Mouse (Mus musculus) lung, embryonic 16.5 days (tissue): Measurements from ENCODE around the gene Zfp651. TPM values are rescaled to one million over a fixed set of nuclear protein-coding genes. Genes with fewer than 3 reads are reported as not detected.
A peak's percentile ranks its signal among the peaks of the same experiment; 100 is the strongest.

ENCODE experiments used
- ATAC-seq: fragments of 200-750 bp; cut with Nextera tagmentation; 2 replicates; pipeline ENCODE4 v1.8.0; 2017; ENCODE audit warnings: low read depth, mild to moderate bottlenecking, moderate library complexity
- H3K27ac ChIP-seq: fragments of 300-500 bp; sonication (generic); 2 replicates; pipeline ENCODE4 v1.5.1; 2014; ENCODE audit warnings: mild to moderate bottlenecking, control low read depth, low read length
- H3K27me3 ChIP-seq: fragments of 300-500 bp; sonication (generic); 2 replicates; pipeline ENCODE4 v1.6.1; 2014; ENCODE audit warnings: low read depth, low read length, mixed read lengths; ENCODE audit not compliant: control insufficient read depth, insufficient read depth
- H3K36me3 ChIP-seq: fragments of 300-500 bp; sonication (generic); 2 replicates; pipeline ENCODE4 v1.6.1; 2014; ENCODE audit warnings: low read length; ENCODE audit not compliant: control insufficient read depth, insufficient read depth
- H3K4me1 ChIP-seq: fragments of 300-500 bp; sonication (generic); replicated peaks from 2 replicates; pipeline ENCODE4 v1.6.1; 2014; ENCODE audit warnings: low read length, mixed read lengths; ENCODE audit not compliant: control insufficient read depth, insufficient read depth
- H3K4me2 ChIP-seq: fragments of 300-500 bp; sonication (generic); 2 replicates; pipeline ENCODE4 v1.6.1; 2014; ENCODE audit warnings: low read depth, low read length, control low read depth
- H3K4me3 ChIP-seq: fragments of 300-500 bp; sonication (generic); 2 replicates; pipeline ENCODE4 v1.5.1; 2014; ENCODE audit warnings: mild to moderate bottlenecking, low read length, control low read depth
- H3K9ac ChIP-seq: fragments of 300-500 bp; sonication (generic); 2 replicates; pipeline ENCODE4 v1.6.1; 2014; ENCODE audit warnings: low read length, control low read depth
- H3K9me3 ChIP-seq: fragments of 300-500 bp; sonication (generic); 2 replicates; pipeline ENCODE4 v1.6.1; 2016; ENCODE audit warnings: low read length; ENCODE audit not compliant: control insufficient read depth
- WGBS: fragments of 180-500 bp; shearing (Covaris S2); extraction: QIAGEN DNeasy Blood & Tissue Kit; methylation state at CpG from one replicate; pipeline ENCODE4 v1.1.7; 2014; 5-methylcytosine and 5-hydroxymethylcytosine counted together
- polyA plus RNA-seq: library from polyadenylated mRNA; unstranded; fragments of >200 nt; fragmentation: Nextera tagmentation; extraction: Ambion mirVana; gene quantifications from 2 replicates; pipeline ENCODE4 v1.2.1, GENCODE M21; 2015

The Zfp651 gene
- 7.3 and 7.4 TPM in 2 replicates for polyA plus RNA-seq

DNA sequence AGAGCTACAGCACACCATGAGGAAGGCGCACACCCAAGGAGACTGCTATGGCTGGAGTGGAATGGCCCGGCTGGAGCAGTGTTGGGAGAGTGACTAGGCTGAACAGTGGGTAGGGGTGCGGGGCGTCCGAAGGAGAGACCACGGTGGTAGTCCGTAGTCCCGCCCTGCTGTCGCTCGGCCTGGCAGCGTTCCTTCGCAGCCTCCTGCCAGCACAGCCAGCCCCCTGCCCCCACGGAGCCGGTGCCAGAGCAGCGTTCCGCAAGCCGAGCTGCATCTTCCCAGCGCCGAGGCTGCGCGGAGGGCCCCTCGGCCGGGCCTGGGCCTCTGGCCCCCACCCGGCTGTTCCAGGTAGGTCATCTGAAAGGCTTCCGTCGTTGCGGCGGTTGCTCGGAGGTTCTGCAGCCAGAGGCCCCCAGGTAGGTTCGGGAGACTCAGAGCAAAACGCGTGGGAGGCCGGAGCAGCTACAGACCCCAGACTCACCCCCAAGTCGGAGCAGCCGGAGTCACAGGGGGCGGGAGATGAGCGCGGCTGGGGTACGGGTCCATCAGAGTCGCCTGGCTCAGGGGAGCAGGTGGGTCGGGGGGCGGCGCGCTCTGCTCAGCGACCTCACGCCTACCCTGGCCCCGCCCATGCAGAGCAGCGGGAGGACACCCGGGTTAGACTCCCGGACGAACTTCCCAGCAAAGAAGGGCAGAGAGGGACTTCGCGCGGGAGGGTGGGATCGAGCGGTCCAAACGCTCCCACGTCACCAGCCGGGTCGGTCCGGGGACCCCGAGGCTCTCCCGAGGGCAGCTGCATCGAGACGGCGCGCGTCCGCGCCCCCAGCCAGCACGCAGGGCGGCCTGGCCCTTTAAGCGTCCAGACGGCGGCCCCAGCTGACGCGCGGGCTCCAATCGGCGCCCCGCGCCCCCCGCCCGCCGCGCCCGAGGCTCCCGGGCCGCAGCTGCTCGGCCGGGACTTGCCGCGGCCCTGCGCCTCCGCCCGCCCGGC lies at the start of gene Zfp651:
Gene Zfp651, plus strand, starts transcription at position 240 of the 991 bp plus-strand sequence.
- Histone ChIP-seq H3K27me3 (no peaks in the 10 kb centered on the region), H3K27ac (peak within 1 kb of the TSS; percentile 92), H3K9me3 (no peaks in the 10 kb centered on the region), H3K4me1 (peaks cover 19% of the 10 kb centered on the region), H3K4me3 (peak within 1 kb of the TSS; percentile 86), H3K4me2 (peak within 1 kb of the TSS; percentile 72), H3K36me3 (peaks cover 27% of the 10 kb centered on the region), H3K9ac (peak within 1 kb of the TSS; percentile 93)
- ATAC-seq = peak; percentile 86
- under 1% methylated on average over 71 of the region's 97 CpGs for WGBS

DNA sequence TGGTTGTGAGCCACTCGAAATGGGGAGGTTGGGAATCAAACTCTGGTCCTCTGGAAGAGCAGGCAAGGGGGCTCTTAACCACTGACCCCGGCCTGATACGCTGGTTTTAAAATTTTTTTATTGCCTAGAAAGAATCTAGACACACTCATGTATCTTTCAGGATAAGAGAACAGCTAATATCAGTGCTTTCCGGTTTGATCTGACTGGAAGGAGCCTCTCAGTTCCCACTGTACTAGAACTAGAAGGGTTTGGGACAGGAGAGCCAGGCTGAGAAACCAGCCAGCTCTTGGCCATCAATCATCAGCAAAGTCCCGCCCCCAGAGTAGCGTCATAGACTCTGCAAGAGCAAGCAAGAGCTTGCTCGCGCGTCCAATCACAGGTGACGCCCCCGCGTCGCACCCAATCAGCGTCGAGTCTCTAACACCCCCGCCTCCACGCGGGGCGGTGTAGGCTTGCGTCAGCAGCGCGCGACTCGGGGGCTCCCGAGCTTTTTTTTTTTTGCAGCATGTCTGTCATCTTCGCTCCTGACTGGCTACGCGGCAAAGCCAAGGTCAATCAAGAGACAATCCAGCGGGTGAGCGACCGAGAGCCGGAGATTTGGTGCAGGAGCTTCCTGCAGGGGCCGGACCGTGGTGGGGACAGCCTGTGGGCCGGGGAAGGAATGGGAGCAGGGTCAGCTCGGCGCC lies 49.1 kb upstream of the Zfp651 start, which contains the start of gene Ss18l2:
Gene Ss18l2, plus strand, starts transcription at position 432 of the 686 bp plus-strand sequence.
- Histone ChIP-seq H3K9me3 (no peaks in the 10 kb centered on the region), H3K27me3 (no peaks in the 10 kb centered on the region), H3K4me3 (peak within 1 kb of the TSS; percentile 57), H3K4me2 (peak within 1 kb of the TSS; percentile 78), H3K9ac (peak within 1 kb of the TSS; percentile 79), H3K4me1 (peaks cover 19% of the 10 kb centered on the region), H3K36me3 (peaks cover 13% of the 10 kb centered on the region), H3K27ac (peak within 1 kb of the TSS; percentile 88)
- 4% methylated on average over 37 of the region's 37 CpGs for WGBS
- peak; percentile 100 for ATAC-seq

GRCm38 (mm10) chr9:121710584-121710975 lies 48.5 kb upstream of the Zfp651 start:
- H3K27ac ChIP-seq = peak overlapping the region; percentile 88
- WGBS = 0% methylated on average over 18 of the region's 18 CpGs

GRCm38 (mm10) chr9:121717048-121717447 lies 42.1 kb upstream of the Zfp651 start:
- ATAC-seq = no peak
- Histone ChIP-seq H3K9me3 (peaks cover 4% of the 10 kb centered on the region; the same call in 1 of the 2 replicates), H3K36me3 (peaks cover 15% of the 10 kb centered on the region), H3K9ac (no peak overlapping the region), H3K27ac (no peak overlapping the region), H3K4me2 (no peak overlapping the region), H3K4me3 (no peak overlapping the region), H3K4me1 (peaks cover 10% of the 10 kb centered on the region; the same call in 1 of the 2 replicates), H3K27me3 (no peaks in the 10 kb centered on the region)
- WGBS = 61% methylated on average over 2 of the region's 2 CpGs

More at GRCm38 (mm10) chr9:121710584-121710975, 48.5 kb upstream of the Zfp651 start:
- H3K36me3 ChIP-seq = peaks cover 13% of the 10 kb centered on the region
- peak overlapping the region; percentile 78 for H3K4me2 ChIP-seq
- H3K27me3 ChIP-seq = no peaks in the 10 kb centered on the region
- peak; percentile 16; the same call in 1 of the 2 replicates for ATAC-seq
- H3K4me3 ChIP-seq = peak overlapping the region; percentile 57
- peak overlapping the region; percentile 79 for H3K9ac ChIP-seq
- H3K9me3 ChIP-seq = no peaks in the 10 kb centered on the region
- H3K4me1 ChIP-seq = peaks cover 14% of the 10 kb centered on the region

DNA sequence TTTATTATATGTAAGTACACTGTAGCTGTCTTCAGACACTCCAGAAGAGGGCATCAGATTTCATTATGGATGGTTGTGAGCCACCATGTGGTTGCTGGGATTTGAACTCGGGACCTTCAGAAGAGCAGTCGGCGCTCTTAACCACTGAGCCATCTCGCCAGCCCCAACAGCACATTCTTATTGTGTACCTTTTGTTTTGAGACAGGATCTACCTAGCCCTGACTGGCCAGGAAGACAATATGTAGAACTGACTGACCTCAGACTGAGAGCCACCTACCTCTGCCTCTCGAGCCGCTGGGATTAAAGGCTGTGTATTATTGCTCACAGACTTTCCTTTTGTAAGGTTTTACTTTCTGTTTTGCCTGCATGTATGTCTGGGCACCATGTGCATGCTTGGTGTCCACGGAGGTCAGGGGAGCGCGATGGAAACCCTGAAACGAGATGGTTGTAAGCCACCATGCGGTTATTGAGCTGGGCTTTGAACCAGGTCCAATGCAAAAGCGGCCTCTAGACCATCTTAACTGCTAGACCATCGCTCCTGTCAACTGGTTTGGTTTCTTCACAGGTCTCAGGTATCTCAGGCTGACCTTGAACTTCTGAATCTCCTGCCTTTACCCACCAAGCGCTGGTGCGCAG lies 40.9 kb upstream of the Zfp651 start:
- WGBS = 61% methylated on average over 15 of the region's 15 CpGs
- H3K4me2 ChIP-seq = peak overlapping the region; percentile 83
- ATAC-seq = peak; percentile 2; the same call in 1 of the 2 replicates

GRCm38 (mm10) chr9:121718792-121719318 lies 40.3 kb upstream of the Zfp651 start, which contains the start of gene Nktr:
Gene Nktr (plus strand): TSS chr9:121719169.
- peak; percentile 100 for ATAC-seq
- Histone ChIP-seq H3K9ac (peak within 1 kb of the TSS; percentile 91), H3K36me3 (peaks cover 2% of the 10 kb centered on the region; the same call in 1 of the 2 replicates), H3K27ac (peak within 1 kb of the TSS; percentile 96), H3K9me3 (peaks cover 4% of the 10 kb centered on the region; the same call in 1 of the 2 replicates), H3K4me2 (peak within 1 kb of the TSS; percentile 93), H3K27me3 (no peaks in the 10 kb centered on the region), H3K4me3 (peak within 1 kb of the TSS; percentile 94), H3K4me1 (peaks cover 12% of the 10 kb centered on the region; the same call in 1 of the 2 replicates)
- WGBS = under 1% methylated on average over 51 of the region's 61 CpGs

More for the DNA sequence above, 40.9 kb upstream of the Zfp651 start:
- H3K4me1 ChIP-seq = peaks cover 10% of the 10 kb centered on the region; the same call in 1 of the 2 replicates
- H3K9me3 ChIP-seq = peaks cover 4% of the 10 kb centered on the region; the same call in 1 of the 2 replicates
- no peaks in the 10 kb centered on the region for H3K27me3 ChIP-seq
- peak overlapping the region; percentile 96 for H3K27ac ChIP-seq
- peak overlapping the region; percentile 94 for H3K4me3 ChIP-seq
- peaks cover 6% of the 10 kb centered on the region for H3K36me3 ChIP-seq
- peak overlapping the region; percentile 77 for H3K9ac ChIP-seq

- peak; percentile 73 for ATAC-seq
- peak overlapping the region; percentile 94 for H3K4me3 ChIP-seq
- peak overlapping the region; percentile 96 for H3K27ac ChIP-seq
- H3K27me3 ChIP-seq = no peaks in the 10 kb centered on the region
- H3K4me1 ChIP-seq = peaks cover 12% of the 10 kb centered on the region; the same call in 1 of the 2 replicates
- peak overlapping the region; percentile 91 for H3K9ac ChIP-seq
- peak overlapping the region; percentile 93 for H3K4me2 ChIP-seq
- H3K9me3 ChIP-seq = peaks cover 4% of the 10 kb centered on the region; the same call in 1 of the 2 replicates
- under 1% methylated on average over 46 of the region's 87 CpGs for WGBS
- peaks cover 2% of the 10 kb centered on the region; the same call in 1 of the 2 replicates for H3K36me3 ChIP-seq
These were observed 39.5 kb upstream of the Zfp651 start for GRCm38 (mm10) chr9:121719347-121720331.
